Mouse (Mus musculus) right cerebral cortex, postnatal 14 days (tissue): ENCODE measurements around the gene Olfr1089.

Experiments used
- DNase-seq: peaks from one replicate; pipeline ENCODE4 v3.0.0; 2022

The Olfr1089 gene

GRCm38 (mm10) chr2:86733601-86734000 lies at the start of gene Olfr1089:
Gene Olfr1089, minus strand, starts transcription at chr2:86733701.
- DNase-seq, result no peak

GRCm38 (mm10) chr2:86782179-86782578 lies 48.7 kb upstream of the Olfr1089 start, which contains the start of gene Olfr1093:
Gene Olfr1093, plus strand, starts transcription at chr2:86782479.
- no peak for DNase-seq

GRCm38 (mm10) chr2:86761050-86761449 lies 27.5 kb upstream of the Olfr1089 start:
- DNase-seq, result no peak

GRCm38 (mm10) chr2:86758893-86759292 lies 25.4 kb upstream of the Olfr1089 start, which contains the start of gene Olfr1090:
Gene Olfr1090, minus strand, starts transcription at chr2:86758993.
- DNase-seq, result no peak

GRCm38 (mm10) chr2:86698295-86698694 lies 35.2 kb downstream of the Olfr1089 start, which contains the start of gene Olfr1087:
Gene Olfr1087, minus strand, starts transcription at chr2:86698395.
- DNase-seq, result no peak
